Comparison of ENCODE assay signal across 23 mouse cellular contexts in genomic region chr2:104157831-104158230, GRCm38 (mm10). TPM values are rescaled to one million over a fixed set of nuclear protein-coding genes. Genes with fewer than 3 reads are reported as not detected.
"Had no signal": no experiment of that assay in that cellular context is flagged by ENCODE, and none has a peak within 500 bp of the region (broad histone marks: within the 10 kb centered on the region; RNA-seq: fewer than 3 reads in every experiment).

No protein-coding gene starts in this region.

- H3K4me3 ChIP-seq: midbrain, embryonic 10.5 days; midbrain, embryonic 13.5 days; midbrain, embryonic 15.5 days; myocyte; neural tube, embryonic 13.5 days; neural tube, embryonic 15.5 days had no signal

- H3K9ac ChIP-seq: lung, embryonic 14.5 days; midbrain, embryonic 13.5 days; midbrain, embryonic 15.5 days; neural tube, embryonic 13.5 days; neural tube, embryonic 15.5 days had no signal

- ATAC-seq: midbrain, embryonic 13.5 days; midbrain, embryonic 15.5 days had no signal

- H3K9me3 ChIP-seq: midbrain, embryonic 10.5 days; midbrain, embryonic 13.5 days; midbrain, embryonic 15.5 days; neural tube, embryonic 13.5 days; neural tube, embryonic 15.5 days had no signal

- H3K4me2 ChIP-seq: lung, embryonic 14.5 days; midbrain, embryonic 13.5 days; midbrain, embryonic 15.5 days; neural tube, embryonic 13.5 days; neural tube, embryonic 15.5 days had no signal

- H3K27ac ChIP-seq: midbrain, embryonic 10.5 days; midbrain, embryonic 13.5 days; midbrain, embryonic 15.5 days; neural tube, embryonic 13.5 days; neural tube, embryonic 15.5 days had no signal

- DNase-seq: lung, adult 18-20 months; lung, embryonic 14.5 days; lung, postnatal 10 days; lung, postnatal 4 days; retina, postnatal 1 day; right cerebral cortex, adult 18-20 months; right cerebral cortex, postnatal 25 days; right cerebral cortex, postnatal 4 days; spleen, adult 18-20 months; thymus, adult 18-20 months; thymus, postnatal 14 days; thymus, postnatal 36 days had no signal

- H3K36me3 ChIP-seq: midbrain, embryonic 10.5 days; midbrain, embryonic 15.5 days had no signal

- H3K4me1 ChIP-seq: midbrain, embryonic 10.5 days; midbrain, embryonic 13.5 days; midbrain, embryonic 15.5 days; neural tube, embryonic 13.5 days; neural tube, embryonic 15.5 days had no signal

- H3K27me3 ChIP-seq: midbrain, embryonic 13.5 days; midbrain, embryonic 15.5 days; neural tube, embryonic 13.5 days; neural tube, embryonic 15.5 days had no signal

RNA-seq across cellular contexts. Expression of gene A930018P22Rik, which starts 35.3 kb away (rescaled TPM):
- polyA plus RNA-seq: lung, embryonic 14.5 days; lung, embryonic 16.5 days; midbrain, embryonic 13.5 days; midbrain, embryonic 15.5 days; neural tube, embryonic 11.5 days; neural tube, embryonic 15.5 days; small intestine, adult 2 months; stomach, embryonic 14.5 days; thymus, postnatal 0 days had no signal
